Mouse (Mus musculus) liver, embryonic 16.5 days (tissue): ENCODE data around the gene Rgs11. TPM values are rescaled to one million over a fixed set of nuclear protein-coding genes. Genes with fewer than 3 reads are reported as not detected.

Experiments
- ATAC-seq: fragments of 200-750 bp; cut with Nextera tagmentation; 2 replicates; pipeline ENCODE4 v1.8.0; 2017; ENCODE audit warnings: low read depth, mild to moderate bottlenecking, moderate number of reproducible peaks, moderate library complexity
- H3K27ac ChIP-seq: fragments of 300-500 bp; sonication (generic); 2 replicates; pipeline ENCODE4 v1.5.1; 2014; ENCODE audit warnings: mild to moderate bottlenecking, low read length
- H3K27me3 ChIP-seq: fragments of 300-500 bp; sonication (generic); 2 replicates; pipeline ENCODE4 v1.6.1; 2014; ENCODE audit warnings: low read depth, low read length, mixed read lengths; ENCODE audit not compliant: control insufficient read depth, insufficient read depth
- H3K36me3 ChIP-seq: fragments of 300-500 bp; sonication (generic); 2 replicates; pipeline ENCODE4 v1.6.1; 2014; ENCODE audit warnings: mild to moderate bottlenecking; ENCODE audit not compliant: control insufficient read depth, insufficient read depth
- H3K4me1 ChIP-seq: fragments of 300-500 bp; sonication (generic); 2 replicates; pipeline ENCODE4 v1.6.1; 2014; ENCODE audit warnings: low read depth, low read length, mixed read lengths; ENCODE audit not compliant: control insufficient read depth
- H3K4me2 ChIP-seq: fragments of 300-500 bp; sonication (generic); 2 replicates; pipeline ENCODE4 v1.6.1; 2014; ENCODE audit warnings: low read depth, low read length, mixed read lengths
- H3K4me3 ChIP-seq: fragments of 300-500 bp; sonication (generic); 2 replicates; pipeline ENCODE4 v1.5.1; 2014; ENCODE audit warnings: low read depth, mild to moderate bottlenecking, low read length
- H3K9ac ChIP-seq: fragments of 300-500 bp; sonication (generic); 2 replicates; pipeline ENCODE4 v1.6.1; 2014; ENCODE audit warnings: low read depth, low read length
- H3K9me3 ChIP-seq: fragments of 300-500 bp; sonication (generic); replicated peaks from 2 replicates; pipeline ENCODE4 v1.6.1; 2016; ENCODE audit warnings: low read length; ENCODE audit not compliant: control insufficient read depth
- WGBS: fragments of 180-500 bp; shearing (Covaris S2); extraction: QIAGEN DNeasy Blood & Tissue Kit; methylation state at CpG from one replicate; pipeline ENCODE4 v1.1.7; 2014; ENCODE audit not compliant: insufficient replicate concordance; 5-methylcytosine and 5-hydroxymethylcytosine counted together
- polyA plus RNA-seq: library from polyadenylated mRNA; unstranded; fragments of >200 nt; fragmentation: Nextera tagmentation; extraction: Ambion mirVana; gene quantifications from 2 replicates; pipeline ENCODE4 v1.2.1, GENCODE M21; 2015

Gene Rgs11
- polyA plus RNA-seq, 1 experiment from 2014 or later: 0.48 TPM

DNA sequence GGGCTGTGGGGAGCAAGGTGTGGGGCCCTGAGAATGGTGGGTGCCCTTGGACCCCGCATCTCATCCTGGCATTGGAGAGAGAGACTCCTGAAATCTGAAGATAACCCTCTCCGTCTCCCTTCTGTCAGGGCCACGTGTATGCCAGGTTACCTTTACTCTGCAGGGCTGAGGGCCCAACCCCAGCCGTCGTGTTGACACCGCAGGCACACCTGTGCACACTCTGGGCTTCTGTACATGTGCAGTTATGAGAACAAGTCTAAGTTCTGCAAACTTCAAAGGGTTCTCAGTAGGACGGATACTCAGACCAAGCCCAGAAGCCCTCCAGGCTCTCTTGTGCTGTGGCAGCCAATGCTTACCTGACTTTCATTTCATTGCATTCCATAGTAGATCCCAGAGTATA, 9.5 kb downstream of the Rgs11 start:
- no peaks in the 10 kb centered on the region for H3K36me3 ChIP-seq
- H3K27me3 ChIP-seq: no peaks in the 10 kb centered on the region; the same call in 1 of the 2 replicates
- H3K4me2 ChIP-seq: no peak overlapping the region
- no peaks in the 10 kb centered on the region for H3K4me1 ChIP-seq
- ATAC-seq: no peak
- H3K9ac ChIP-seq: no peak overlapping the region
- H3K27ac ChIP-seq: no peak overlapping the region
- WGBS: 81% methylated on average over 7 of the region's 7 CpGs
- H3K9me3 ChIP-seq: no peaks in the 10 kb centered on the region
- no peak overlapping the region for H3K4me3 ChIP-seq

DNA sequence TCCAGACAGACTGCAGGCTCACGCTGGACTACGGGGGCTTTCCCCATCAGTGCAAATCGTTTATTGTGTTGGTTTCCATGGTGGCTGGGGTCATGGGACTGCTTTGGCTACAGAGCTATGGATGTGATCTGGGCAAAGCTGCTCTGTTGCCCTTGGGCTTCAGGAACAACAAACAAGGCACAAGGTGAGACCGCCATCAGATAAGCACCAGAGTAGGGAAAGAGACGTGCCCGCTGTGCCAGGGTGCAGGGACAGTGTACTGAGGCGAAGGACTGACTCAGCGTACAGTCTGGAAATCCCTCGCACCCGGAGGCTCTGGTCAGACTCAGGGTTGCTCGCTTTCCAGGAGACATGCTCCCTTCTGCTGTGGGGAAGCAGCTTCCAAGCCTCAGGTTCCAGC, 9.9 kb downstream of the Rgs11 start:
- no peaks in the 10 kb centered on the region for H3K4me1 ChIP-seq
- H3K27ac ChIP-seq: no peak overlapping the region
- H3K36me3 ChIP-seq: no peaks in the 10 kb centered on the region
- no peak overlapping the region for H3K9ac ChIP-seq
- H3K9me3 ChIP-seq: no peaks in the 10 kb centered on the region
- ATAC-seq: no peak
- no peak overlapping the region for H3K4me3 ChIP-seq
- no peak overlapping the region for H3K4me2 ChIP-seq
- no peaks in the 10 kb centered on the region; the same call in 1 of the 2 replicates for H3K27me3 ChIP-seq
- 75% methylated on average over 11 of the region's 11 CpGs for WGBS

DNA sequence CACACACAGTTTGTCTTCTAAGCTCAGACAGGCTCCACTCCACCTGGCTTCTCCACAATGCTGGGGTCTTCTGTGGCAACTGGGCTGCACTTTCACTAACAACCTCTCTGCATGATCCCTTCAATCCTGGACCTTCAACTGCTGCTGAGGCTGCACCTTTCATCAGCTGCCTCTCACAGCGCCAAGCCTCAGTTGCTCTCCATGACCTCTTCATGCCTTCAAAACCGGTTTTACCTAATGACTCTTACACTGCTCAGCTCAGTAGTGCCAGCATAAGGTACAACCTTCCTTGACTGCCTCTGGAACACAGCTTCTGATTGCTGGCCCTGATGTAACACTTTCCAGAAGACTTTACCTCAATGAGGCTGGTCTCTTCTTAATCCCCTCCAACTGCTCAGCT, 18.8 kb downstream of the Rgs11 start:
- Histone ChIP-seq H3K4me3 (no peak overlapping the region), H3K9me3 (no peaks in the 10 kb centered on the region), H3K9ac (no peak overlapping the region), H3K27me3 (no peaks in the 10 kb centered on the region), H3K36me3 (no peaks in the 10 kb centered on the region), H3K4me1 (no peaks in the 10 kb centered on the region), H3K4me2 (no peak overlapping the region), H3K27ac (no peak overlapping the region)
- 66% methylated on average over 2 of the region's 2 CpGs for WGBS
- no peak for ATAC-seq

DNA sequence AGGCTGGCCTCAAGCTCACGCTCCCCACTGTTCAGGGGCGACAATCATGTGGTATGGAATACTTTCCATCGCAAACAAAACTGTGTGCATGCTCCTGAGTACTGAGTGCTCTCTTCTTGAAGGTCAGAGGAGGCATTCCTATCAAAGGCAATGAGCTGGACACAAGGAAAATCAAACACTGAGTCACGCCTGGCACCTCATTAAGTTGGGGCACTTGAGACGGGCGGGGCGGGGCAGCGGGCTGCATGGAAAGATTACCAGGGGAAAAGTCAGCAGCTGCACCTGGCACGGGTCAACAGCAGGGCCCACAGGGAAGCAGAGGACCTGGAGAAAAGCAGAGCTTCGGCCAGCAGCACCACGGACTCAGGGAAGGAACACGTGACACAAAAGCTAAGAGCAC, 22.4 kb downstream of the Rgs11 start:
- Histone ChIP-seq H3K36me3 (no peaks in the 10 kb centered on the region), H3K4me1 (no peaks in the 10 kb centered on the region), H3K9me3 (no peaks in the 10 kb centered on the region), H3K27ac (no peak overlapping the region), H3K4me2 (no peak overlapping the region), H3K4me3 (no peak overlapping the region), H3K27me3 (no peaks in the 10 kb centered on the region), H3K9ac (no peak overlapping the region)
- ATAC-seq: no peak
- WGBS: 56% methylated on average over 12 of the region's 12 CpGs

DNA sequence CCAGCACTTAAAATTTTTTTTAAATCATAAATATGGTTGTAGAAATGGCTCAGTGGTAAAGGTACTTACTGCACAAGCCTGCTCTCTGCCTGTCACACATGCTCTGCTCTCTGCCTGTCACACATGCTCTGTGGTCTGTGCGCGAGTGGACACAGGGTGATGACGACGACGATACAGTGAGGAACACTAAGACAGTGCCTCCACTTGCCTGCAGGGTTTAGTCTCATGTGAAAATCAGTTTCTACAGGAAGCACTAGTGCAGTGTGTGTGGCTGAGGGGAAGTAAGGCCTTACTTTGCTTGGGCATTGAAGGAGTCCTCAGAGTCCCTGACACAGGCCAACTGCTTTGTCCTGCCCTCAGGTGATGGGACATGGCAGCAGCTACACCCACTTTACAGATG, 27.0 kb downstream of the Rgs11 start:
- Histone ChIP-seq H3K4me2 (no peak overlapping the region), H3K27me3 (no peaks in the 10 kb centered on the region), H3K4me3 (no peak overlapping the region), H3K9me3 (no peaks in the 10 kb centered on the region), H3K27ac (no peak overlapping the region), H3K9ac (no peak overlapping the region), H3K36me3 (no peaks in the 10 kb centered on the region), H3K4me1 (no peaks in the 10 kb centered on the region)
- no peak for ATAC-seq
- 40% methylated on average over 5 of the region's 5 CpGs for WGBS

DNA sequence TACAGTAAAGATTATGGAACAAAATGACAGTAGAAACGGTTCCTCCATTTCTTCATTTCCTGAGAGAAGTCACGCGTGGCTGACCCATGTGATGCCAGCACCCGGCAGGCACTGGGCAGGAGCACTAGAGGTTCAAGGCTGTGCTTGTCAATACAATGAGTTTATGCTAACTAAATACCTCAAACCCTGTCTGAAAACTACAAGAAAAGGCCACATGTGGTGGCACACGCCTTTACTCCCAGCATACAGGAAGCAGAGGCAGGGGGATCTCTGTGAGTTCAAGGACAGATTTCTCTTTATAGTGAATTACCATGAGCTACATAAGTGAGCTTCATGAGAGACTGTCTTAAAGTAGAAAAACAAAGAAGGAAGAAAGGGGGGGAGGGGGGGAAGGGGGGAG, 28.4 kb downstream of the Rgs11 start:
- H3K36me3 ChIP-seq: no peaks in the 10 kb centered on the region
- WGBS: 60% methylated on average over 5 of the region's 5 CpGs
- 0 out of 2 replicates have a peak overlapping the region, but pooled peaks have one; percentile 17 for H3K27ac ChIP-seq
- no peaks in the 10 kb centered on the region for H3K27me3 ChIP-seq
- no peak overlapping the region for H3K4me3 ChIP-seq
- no peaks in the 10 kb centered on the region for H3K9me3 ChIP-seq
- H3K4me1 ChIP-seq: no peaks in the 10 kb centered on the region; the same call in 1 of the 2 replicates
- no peak overlapping the region for H3K9ac ChIP-seq
- ATAC-seq: no peak
- H3K4me2 ChIP-seq: no peak overlapping the region

DNA sequence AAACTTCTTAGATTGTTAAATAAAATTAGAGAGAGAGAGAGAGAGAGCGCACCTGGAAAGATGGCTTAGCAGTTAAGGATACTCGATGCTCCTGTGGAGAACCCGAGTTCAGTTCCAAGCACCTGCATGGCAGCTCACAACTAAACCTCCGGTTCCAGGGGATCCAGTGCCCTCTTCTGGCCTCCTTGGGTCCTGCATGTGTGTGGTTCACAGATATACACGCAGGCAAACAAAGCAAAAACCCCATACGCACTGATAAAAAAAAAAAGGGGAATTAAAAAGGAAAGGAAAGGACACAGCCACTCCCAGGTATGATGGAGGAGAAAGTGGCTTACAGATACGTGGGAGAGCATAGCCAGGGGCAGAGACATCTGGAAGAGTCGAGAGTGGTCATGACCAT, 30.1 kb downstream of the Rgs11 start:
- Histone ChIP-seq H3K4me3 (no peak overlapping the region), H3K9me3 (no peaks in the 10 kb centered on the region), H3K4me2 (no peak overlapping the region), H3K4me1 (peaks cover 7% of the 10 kb centered on the region), H3K27ac (no peak overlapping the region), H3K36me3 (no peaks in the 10 kb centered on the region), H3K27me3 (no peaks in the 10 kb centered on the region), H3K9ac (no peak overlapping the region)
- WGBS: 65% methylated on average over 8 of the region's 8 CpGs
- ATAC-seq: no peak

DNA sequence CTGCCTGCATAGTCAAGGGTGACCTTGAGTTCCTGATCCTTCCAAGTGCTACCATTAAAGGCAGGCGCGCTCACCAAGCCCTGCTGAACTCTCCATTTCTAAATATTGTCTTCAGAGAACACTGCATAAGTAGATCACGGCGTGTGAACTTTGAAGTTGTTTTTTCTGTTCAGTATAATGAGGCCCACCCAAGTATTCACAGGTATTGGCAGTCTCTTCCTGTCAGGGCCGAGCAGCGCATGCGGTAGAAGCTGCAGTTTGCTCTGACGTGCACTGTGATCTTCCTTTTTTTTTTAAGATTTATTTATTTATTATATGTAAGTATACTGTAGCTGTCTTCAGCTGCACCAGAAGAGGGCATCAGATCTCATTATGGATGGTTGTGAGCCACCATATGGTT, 31.6 kb downstream of the Rgs11 start:
- Histone ChIP-seq H3K4me2 (no peak overlapping the region), H3K9me3 (no peaks in the 10 kb centered on the region), H3K27ac (no peak overlapping the region), H3K4me1 (peaks cover 8% of the 10 kb centered on the region), H3K27me3 (no peaks in the 10 kb centered on the region), H3K36me3 (no peaks in the 10 kb centered on the region), H3K4me3 (no peak overlapping the region), H3K9ac (no peak overlapping the region)
- WGBS: 75% methylated on average over 8 of the region's 8 CpGs
- no peak for ATAC-seq

DNA sequence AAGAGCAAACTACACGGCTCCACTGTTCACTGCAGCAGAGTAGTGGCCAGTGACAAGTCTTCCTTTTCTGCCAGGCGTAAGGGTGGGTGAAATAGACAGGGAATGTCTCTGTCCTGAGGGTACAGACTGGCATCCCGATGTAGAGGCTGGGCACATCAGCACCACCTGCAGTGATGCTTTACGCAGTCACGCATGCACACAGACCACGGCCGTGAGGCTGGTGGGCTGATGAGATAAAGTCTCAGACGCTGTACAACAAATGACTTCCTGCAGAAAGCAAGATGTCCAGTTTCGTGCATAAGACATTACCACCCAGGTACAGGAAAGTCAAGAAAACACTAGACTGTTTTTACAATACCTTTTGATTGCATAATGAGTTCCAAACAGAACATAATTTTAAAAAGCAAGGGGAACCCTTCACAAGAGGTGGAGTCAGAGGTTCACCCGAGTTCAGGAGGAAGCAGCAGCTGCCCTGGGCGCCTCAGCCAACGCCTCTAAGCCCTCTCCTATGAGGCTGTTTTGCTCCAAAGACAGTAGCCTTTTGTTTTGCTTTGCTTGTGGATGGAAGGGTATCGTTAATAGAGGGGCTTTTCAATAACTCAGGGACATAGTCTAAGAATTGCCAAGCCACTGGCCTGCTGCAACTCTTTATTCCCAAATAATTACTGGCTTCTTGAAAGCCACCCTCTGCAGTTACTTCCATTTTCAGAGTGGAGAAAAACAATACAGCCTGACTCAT, 32.5 kb downstream of the Rgs11 start:
- Histone ChIP-seq H3K9me3 (no peaks in the 10 kb centered on the region), H3K27me3 (no peaks in the 10 kb centered on the region), H3K4me3 (no peak overlapping the region), H3K4me2 (no peak overlapping the region), H3K36me3 (no peaks in the 10 kb centered on the region), H3K4me1 (peaks cover 15% of the 10 kb centered on the region), H3K27ac (no peak overlapping the region), H3K9ac (no peak overlapping the region)
- WGBS: 16% methylated on average over 13 of the region's 13 CpGs
- no peak for ATAC-seq
